ENCODE assay signal across 22 mouse cellular contexts in the genomic region with DNA sequence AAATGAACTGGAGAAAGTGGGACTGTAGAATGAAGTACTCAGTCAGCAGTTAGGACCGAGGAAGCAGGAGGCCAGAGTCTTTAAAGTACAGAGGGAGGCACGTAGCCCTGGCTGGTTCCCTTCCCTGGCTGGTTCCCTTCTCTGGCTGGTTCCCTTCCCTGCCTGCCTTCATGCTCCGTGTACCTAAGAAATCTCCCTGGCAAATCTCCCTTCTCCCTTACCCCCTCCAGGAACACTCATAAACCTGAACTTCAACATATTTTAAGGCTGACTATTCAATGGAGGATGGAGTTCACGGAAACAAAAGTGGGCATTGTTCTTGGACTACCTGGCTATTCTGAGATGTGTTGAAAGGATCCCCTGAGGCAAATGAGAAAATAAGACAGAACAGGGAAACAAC.
DNase-seq lines count a peak whose midpoint lies in the region; ATAC-seq and TF ChIP-seq lines count a peak whose summit lies in the region.
"Had no signal": no experiment of that assay in that cellular context is flagged by ENCODE, and none has a peak within 500 bp of the region (broad histone marks: within the 10 kb centered on the region; RNA-seq: fewer than 3 reads in every experiment).

No protein-coding gene starts in this region.

- WGBS in kidney, postnatal 0 days: 59% methylated on average over 4 of the region's 4 CpGs
- WGBS in stomach, embryonic 16.5 days: 65% methylated on average over 4 of the region's 4 CpGs

- TF ChIP-seq CTCF in kidney, postnatal 0 days (IDR thresholded peaks at IDR 0.05; ENCODE audit: low read depth): no peak

- DNase-seq in kidney, postnatal 0 days (ENCODE audit: low spot score): peak; percentile 25
- no peak for DNase-seq in kidney, adult 11 months
- DNase-seq in urinary bladder, adult 18-20 months (ENCODE audit: low spot score in 2 of 2): peak; percentile 3 to 20
- no peak for DNase-seq in urinary bladder, adult 2 months (ENCODE audit: low spot score)
- DNase-seq in forelimb bud, embryonic 11.5 days (ENCODE audit: low read depth, low spot score): peak; percentile 10
- no peak for DNase-seq in layer of hippocampus, postnatal 25 days (ENCODE audit: extremely low spot score in 1 of 2, low spot score in 1 of 2)
- no peak for DNase-seq in right cerebral cortex, adult 18-20 months
- DNase-seq: B cell, adult 2 months; cerebellum, adult 18-20 months; cerebellum, postnatal 25 days; embryo, embryonic 11 days; heart, postnatal 14 days; kidney, adult 9 months; left cerebral cortex, postnatal 4 days; thymus, adult 18-20 months; thymus, postnatal 4 days had no signal

- no peak overlapping the region for H3K4me2 ChIP-seq in kidney, postnatal 0 days (ENCODE audit: low read length)
- H3K4me2 ChIP-seq in stomach, embryonic 16.5 days (ENCODE audit: low read depth, low read length): no peak overlapping the region
- H3K4me2 ChIP-seq: forebrain, embryonic 13.5 days; heart, embryonic 12.5 days; hindbrain, embryonic 14.5 days; liver, embryonic 12.5 days; midbrain, embryonic 12.5 days had no signal

- H3K27ac ChIP-seq in kidney, postnatal 0 days: no peak overlapping the region
- no peak overlapping the region for H3K27ac ChIP-seq in stomach, embryonic 16.5 days (ENCODE audit: low read length)
- H3K27ac ChIP-seq: forebrain, embryonic 13.5 days; hindbrain, embryonic 14.5 days; liver, embryonic 12.5 days; midbrain, embryonic 12.5 days had no signal

- H3K9ac ChIP-seq in kidney, postnatal 0 days (ENCODE audit: low read depth, low read length): no peak overlapping the region
- no peak overlapping the region for H3K9ac ChIP-seq in stomach, embryonic 16.5 days (ENCODE audit: low read length)
- H3K9ac ChIP-seq: forebrain, embryonic 13.5 days; heart, embryonic 12.5 days; hindbrain, embryonic 14.5 days; liver, embryonic 12.5 days; midbrain, embryonic 12.5 days had no signal

- peak; percentile 59; the same call in 1 of the 2 replicates for ATAC-seq in kidney, postnatal 0 days (replicated peaks; ENCODE audit: low FRiP score, low read depth)
- peak; percentile 40; the same call in 1 of the 2 replicates for ATAC-seq in stomach, embryonic 16.5 days (ENCODE audit: insufficient read depth, low FRiP score)
- ATAC-seq: forebrain, embryonic 13.5 days; liver, embryonic 12.5 days had no signal

- H3K4me3 ChIP-seq in kidney, postnatal 0 days (replicated peaks; ENCODE audit: low read depth, low read length): no peak overlapping the region
- H3K4me3 ChIP-seq in stomach, embryonic 16.5 days (replicated peaks; ENCODE audit: low read length): no peak overlapping the region
- H3K4me3 ChIP-seq: forebrain, embryonic 13.5 days; heart, embryonic 12.5 days; liver, embryonic 12.5 days; midbrain, embryonic 12.5 days had no signal

- H3K36me3 ChIP-seq in kidney, postnatal 0 days (ENCODE audit: insufficient read depth, low read length): no peaks in the 10 kb centered on the region
- H3K36me3 ChIP-seq in stomach, embryonic 16.5 days (ENCODE audit: control insufficient read depth, insufficient read depth, low read length): no peaks in the 10 kb centered on the region
- H3K36me3 ChIP-seq: heart, embryonic 12.5 days; liver, embryonic 12.5 days; midbrain, embryonic 12.5 days had no signal

- H3K4me1 ChIP-seq in kidney, postnatal 0 days (replicated peaks; ENCODE audit: insufficient read depth, low read length): no peaks in the 10 kb centered on the region
- no peaks in the 10 kb centered on the region for H3K4me1 ChIP-seq in stomach, embryonic 16.5 days (ENCODE audit: control insufficient read depth, insufficient read depth, low read length)
- H3K4me1 ChIP-seq: forebrain, embryonic 13.5 days; heart, embryonic 12.5 days; liver, embryonic 12.5 days; midbrain, embryonic 12.5 days had no signal

- no peaks in the 10 kb centered on the region for H3K27me3 ChIP-seq in kidney, postnatal 0 days (ENCODE audit: insufficient read depth, low read length)
- no peaks in the 10 kb centered on the region for H3K27me3 ChIP-seq in stomach, embryonic 16.5 days (ENCODE audit: control insufficient read depth, insufficient read depth, low read length)
- H3K27me3 ChIP-seq: forebrain, embryonic 13.5 days; heart, embryonic 12.5 days; liver, embryonic 12.5 days; midbrain, embryonic 12.5 days had no signal

- no peaks in the 10 kb centered on the region for H3K9me3 ChIP-seq in kidney, postnatal 0 days (replicated peaks; ENCODE audit: low read length)
- H3K9me3 ChIP-seq in stomach, embryonic 16.5 days (replicated peaks; ENCODE audit: control insufficient read depth, low read length): no peaks in the 10 kb centered on the region
- H3K9me3 ChIP-seq: forebrain, embryonic 13.5 days; heart, embryonic 12.5 days; liver, embryonic 12.5 days; midbrain, embryonic 12.5 days had no signal

Comparison
In these comparisons a context has a peak if more than half of its experiments do, and no peak if none do; other contexts are left out.
1. DNase-seq: peak in kidney, postnatal 0 days (single experiment), urinary bladder, adult 18-20 months (2 of 2) and forelimb bud, embryonic 11.5 days (single experiment); none in kidney, adult 11 months (single experiment), urinary bladder, adult 2 months (single experiment), layer of hippocampus, postnatal 25 days (0 of 2) and right cerebral cortex, adult 18-20 months (single experiment).